Mouse (Mus musculus) olfactory bulb, adult 2 months (tissue): Measurements from ENCODE around the gene Cnnm3. TPM values are rescaled to one million over a fixed set of nuclear protein-coding genes. Genes with fewer than 3 reads are reported as not detected.

Experiments used
- H3K27ac ChIP-seq: fragments of 200-500 bp; 2 replicates; pipeline ENCODE4 v1.5.1; 2012; ENCODE audit warnings: low read depth, low read length; ENCODE audit not compliant: insufficient read depth
- H3K4me1 ChIP-seq: fragments of 200-500 bp; 2 replicates; pipeline ENCODE4 v1.6.1; 2012; ENCODE audit warnings: low read length; ENCODE audit not compliant: control insufficient read depth, insufficient read depth
- H3K4me3 ChIP-seq: fragments of 200-500 bp; 2 replicates; pipeline ENCODE4 v1.5.1; 2012; ENCODE audit warnings: mild to moderate bottlenecking, low read depth, low read length, moderate library complexity; ENCODE audit not compliant: insufficient read depth
- CTCF ChIP-seq: fragments of 200-500 bp; IDR thresholded peaks from 2 replicates; pipeline ENCODE4 v1.5.1; 2012; ENCODE audit warnings: low read depth, mild to moderate bottlenecking, low read length, moderate library complexity; ENCODE audit not compliant: insufficient read depth
- POLR2A ChIP-seq: fragments of 200-500 bp; IDR thresholded peaks from 2 replicates; pipeline ENCODE4 v1.6.1; 2012; ENCODE audit warnings: mild to moderate bottlenecking, low read depth, low read length, moderate library complexity; ENCODE audit not compliant: insufficient read depth
- WGBS: fragments of 180-500 bp; shearing (Covaris S2); methylation state at CpG from one replicate; pipeline ENCODE4 v1.1.7; 2018; 5-methylcytosine and 5-hydroxymethylcytosine counted together
- polyA plus RNA-seq: library from polyadenylated mRNA; stranded (reverse); fragments of >200 nt; gene quantifications from 2 replicates; pipeline ENCODE4 v1.2.4, GENCODE M21; 2012; ENCODE audit warnings: low replicate concordance; ENCODE audit not compliant: missing spikeins, insufficient read depth, insufficient read length

Cnnm3 gene
- polyA plus RNA-seq, 1 experiment = not detected

DNA sequence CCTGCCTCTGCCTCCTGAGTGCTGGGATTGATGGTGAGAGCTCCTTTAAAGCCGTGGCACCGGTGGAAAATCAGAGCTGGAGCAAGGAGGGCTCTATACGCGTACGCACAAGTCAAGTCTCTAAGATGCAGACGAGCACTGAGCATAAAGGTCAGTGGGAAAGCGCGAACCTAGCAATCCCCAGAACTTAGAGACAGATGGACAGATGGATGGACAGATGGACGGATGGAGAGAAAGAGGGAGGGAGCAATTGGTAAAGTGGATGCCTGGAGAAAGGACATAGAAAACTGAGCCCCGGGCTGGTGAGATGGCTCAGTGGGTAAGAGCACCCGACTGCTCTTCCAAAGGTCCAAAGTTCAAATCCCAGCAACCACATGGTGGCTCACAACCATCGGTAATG is 29.1 kb downstream of the Cnnm3 start:
- Histone ChIP-seq H3K4me1 (peaks cover 11% of the 10 kb centered on the region), H3K27ac (no peak overlapping the region), H3K4me3 (no peak overlapping the region)
- TF ChIP-seq CTCF (no peak), POLR2A (no peak)
- 94% methylated on average over 12 of the region's 12 CpGs for WGBS

DNA sequence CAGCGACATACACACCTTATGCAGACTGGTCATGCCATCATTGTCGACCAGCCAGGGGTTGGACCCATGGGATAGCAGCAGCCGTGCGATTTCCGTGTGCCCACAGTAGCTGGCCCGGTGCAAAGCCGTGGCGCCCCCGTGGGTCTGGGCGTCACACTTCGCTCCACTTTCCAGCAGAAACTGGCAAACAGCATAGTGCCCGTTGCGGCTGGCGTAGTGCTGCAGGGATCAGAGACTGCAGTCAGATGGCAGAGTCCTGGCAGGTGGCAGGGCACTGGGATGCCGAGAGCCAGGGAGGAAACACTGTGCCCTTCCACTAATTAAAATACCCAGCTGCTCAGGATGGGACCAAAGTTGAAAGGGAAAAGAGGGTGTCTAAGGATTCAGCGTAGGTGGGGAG is 30.2 kb downstream of the Cnnm3 start:
- Histone ChIP-seq H3K4me3 (no peak overlapping the region), H3K4me1 (peaks cover 7% of the 10 kb centered on the region), H3K27ac (no peak overlapping the region)
- 93% methylated on average over 16 of the region's 16 CpGs for WGBS
- TF ChIP-seq CTCF (no peak), POLR2A (no peak)

DNA sequence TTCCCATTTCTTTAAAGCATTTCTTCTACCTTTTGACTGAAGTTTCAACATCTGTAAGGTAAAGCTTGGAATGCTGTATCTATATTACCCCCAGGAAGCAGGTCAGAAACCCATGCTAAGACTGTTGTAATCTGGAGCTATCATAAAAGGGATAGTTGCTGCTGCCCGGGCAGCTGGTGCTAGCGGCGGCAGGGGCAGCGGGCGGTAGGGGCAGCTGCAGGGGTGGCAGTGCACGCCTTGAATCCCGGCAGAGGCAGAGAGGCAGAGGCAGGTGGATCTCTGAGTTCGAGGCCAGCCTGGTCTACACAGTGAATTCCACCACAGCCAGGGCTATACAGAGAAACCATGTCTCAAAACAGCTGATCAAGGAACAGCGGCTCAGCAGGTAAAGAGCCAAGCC is 31.3 kb downstream of the Cnnm3 start:
- Histone ChIP-seq H3K27ac (no peak overlapping the region), H3K4me3 (no peak overlapping the region), H3K4me1 (peaks cover 8% of the 10 kb centered on the region)
- TF ChIP-seq CTCF = no peak
- TF ChIP-seq POLR2A = no peak
- 96% methylated on average over 9 of the region's 9 CpGs for WGBS

DNA sequence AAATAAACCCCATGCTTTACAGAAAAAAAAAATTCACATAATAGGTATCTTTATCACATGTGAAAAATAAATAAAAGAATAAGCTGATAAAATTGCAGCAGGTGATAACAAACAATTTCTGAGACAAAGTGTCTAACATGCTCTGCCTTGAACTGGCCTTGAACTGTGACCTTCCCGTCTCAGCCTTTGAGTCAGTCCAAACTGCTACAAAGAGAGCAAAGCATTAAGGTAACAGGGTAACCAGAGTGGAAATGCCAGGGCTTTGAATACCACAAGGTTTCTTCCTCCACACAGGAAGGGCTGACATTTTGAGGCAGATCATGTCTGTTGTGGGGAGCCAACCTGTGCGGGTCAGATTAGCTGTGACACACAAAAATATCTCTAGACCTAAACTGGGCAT is 33.7 kb downstream of the Cnnm3 start:
- no peak for TF ChIP-seq POLR2A
- TF ChIP-seq CTCF = no peak
- no peak overlapping the region for H3K27ac ChIP-seq
- no peak overlapping the region for H3K4me3 ChIP-seq
- WGBS = 88% methylated on average over 2 of the region's 2 CpGs
- peaks cover 8% of the 10 kb centered on the region for H3K4me1 ChIP-seq

DNA sequence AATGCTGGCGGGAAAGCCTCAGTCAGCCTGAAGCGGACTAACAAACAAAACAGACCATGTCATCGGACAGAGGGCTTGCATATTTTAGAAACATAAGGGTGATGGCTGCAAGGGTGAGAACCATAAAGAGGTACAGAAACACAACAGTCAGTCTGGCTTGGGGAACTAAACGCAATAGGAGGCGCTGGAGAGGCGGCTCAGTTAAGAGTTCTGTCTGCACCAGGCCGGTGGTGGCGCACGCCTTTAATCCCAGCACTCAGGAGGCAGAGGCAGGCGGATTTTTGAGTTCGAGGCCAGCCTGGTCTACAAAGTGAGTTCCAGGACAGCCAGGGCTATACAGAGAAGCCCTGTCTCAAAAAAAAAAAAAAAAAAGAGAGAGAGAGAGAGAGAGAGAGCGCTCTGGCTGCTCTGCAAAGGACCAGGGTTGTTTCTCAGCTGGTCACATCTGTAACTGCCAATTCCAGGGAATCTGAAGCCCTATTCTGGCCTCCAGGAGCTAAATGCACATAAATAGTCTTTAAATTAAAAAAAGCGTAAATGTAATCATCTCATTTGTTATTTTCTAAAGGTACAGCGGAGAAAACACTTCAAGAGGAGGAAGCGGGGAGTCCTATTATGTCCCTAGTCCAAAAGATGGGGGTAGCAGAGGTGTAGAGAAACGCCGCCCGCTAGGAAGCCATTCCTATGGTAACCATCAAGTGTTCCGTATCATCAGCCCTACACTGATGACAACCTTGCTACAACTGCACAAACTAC is 34.4 kb downstream of the Cnnm3 start:
- Histone ChIP-seq H3K27ac (no peak overlapping the region), H3K4me1 (peaks cover 8% of the 10 kb centered on the region), H3K4me3 (peak overlapping the region; percentile 83)
- 77% methylated on average over 19 of the region's 19 CpGs for WGBS
- TF ChIP-seq CTCF = no peak
- TF ChIP-seq POLR2A = no peak

DNA sequence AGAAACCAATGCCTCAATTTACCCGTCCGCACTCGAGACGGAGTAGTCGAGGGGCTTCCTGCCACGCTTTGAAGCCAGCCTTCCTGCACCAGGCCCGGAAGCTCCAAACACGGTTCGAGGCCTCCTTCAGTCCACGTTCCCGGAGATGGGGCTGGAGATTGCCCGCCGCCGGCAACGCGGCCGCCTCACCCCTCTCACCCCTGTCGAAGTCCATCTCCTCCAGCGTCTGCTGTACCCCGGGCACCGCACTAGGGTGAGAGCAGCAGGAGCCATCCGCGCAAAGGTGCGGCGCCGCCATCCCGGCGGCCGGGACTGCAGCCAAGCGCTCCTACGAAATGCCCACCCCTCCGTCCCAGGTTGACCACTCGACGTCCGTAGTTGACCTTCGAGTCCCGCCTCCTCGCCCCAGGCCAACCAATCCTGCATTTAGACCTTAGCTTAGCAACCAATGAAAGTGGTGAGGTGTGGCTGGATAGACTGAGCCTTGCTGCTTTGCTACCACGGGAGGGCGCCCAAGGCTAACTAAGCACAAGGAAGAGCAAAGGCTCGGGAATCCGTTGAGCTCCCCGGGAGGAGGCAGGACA is 35.3 kb downstream of the Cnnm3 start, which contains the start of gene Ankrd39:
Gene Ankrd39 (minus strand): TSS at position 558 of the 584 bp plus-strand sequence.
- WGBS = under 1% methylated on average over 43 of the region's 43 CpGs
- Histone ChIP-seq H3K27ac (0 out of 2 replicates have a peak within 1 kb of the TSS, but pooled peaks have one; percentile 47), H3K4me1 (peaks cover 8% of the 10 kb centered on the region), H3K4me3 (peak within 1 kb of the TSS; percentile 83)
- TF ChIP-seq CTCF (peak; percentile 79), POLR2A (no peak; the same call in 1 of the 2 replicates)

DNA sequence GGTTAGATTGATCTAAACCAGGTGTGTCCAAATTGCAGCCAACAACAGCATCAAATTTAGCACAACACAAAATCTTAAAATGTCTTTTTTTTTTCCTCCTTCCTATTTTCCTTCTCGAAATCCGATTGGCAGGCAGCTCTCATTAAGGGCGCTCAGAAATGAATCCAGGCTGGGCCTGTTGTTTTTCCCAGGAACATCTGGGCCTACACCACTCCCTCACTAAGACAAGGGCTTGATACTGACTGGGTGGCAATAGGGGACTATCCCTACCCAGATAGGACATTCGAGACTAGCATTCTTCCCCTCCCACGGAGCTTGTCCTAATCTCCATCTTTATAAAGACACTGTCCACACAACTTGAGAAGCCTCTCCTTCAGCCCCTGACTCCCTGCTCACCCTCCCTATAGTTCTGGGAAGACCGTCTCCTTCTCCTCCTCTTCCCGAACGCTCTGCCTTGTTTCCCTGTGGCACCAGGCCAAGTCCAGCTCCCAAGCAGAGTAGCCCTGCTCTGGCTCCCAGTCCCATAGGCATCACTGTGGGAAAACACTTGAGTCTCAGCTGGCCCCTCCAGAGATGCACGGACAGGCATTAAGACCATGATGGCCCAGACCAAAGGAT is 36.4 kb downstream of the Cnnm3 start:
- WGBS = 53% methylated on average over 9 of the region's 9 CpGs

DNA sequence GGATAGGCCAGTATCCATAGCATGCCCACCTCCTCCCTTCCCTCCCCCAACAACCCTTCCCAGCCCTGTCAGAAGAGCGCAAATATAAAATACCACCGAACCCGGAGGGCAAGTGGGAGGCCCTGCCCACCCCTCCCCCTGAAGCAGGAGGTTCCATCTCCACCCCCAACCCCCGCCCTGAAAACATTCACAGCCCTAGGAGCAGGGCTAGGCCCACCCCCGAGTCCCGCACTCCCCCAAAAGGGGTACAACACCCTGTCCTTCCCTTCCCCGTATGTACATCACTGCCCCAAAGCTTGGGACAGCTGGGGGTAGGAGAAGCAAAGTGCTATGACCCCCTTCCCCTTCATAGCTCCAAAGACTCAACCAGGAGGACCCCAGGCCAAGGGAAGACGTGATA is 37.1 kb downstream of the Cnnm3 start:
- Histone ChIP-seq H3K27ac (no peak overlapping the region), H3K4me1 (peaks cover 8% of the 10 kb centered on the region), H3K4me3 (no peak overlapping the region)
- no peak for TF ChIP-seq CTCF
- no peak for TF ChIP-seq POLR2A
- 69% methylated on average over 8 of the region's 8 CpGs for WGBS

More for the DNA sequence above, 36.4 kb downstream of the Cnnm3 start:
- no peak overlapping the region for H3K27ac ChIP-seq
- H3K4me3 ChIP-seq = no peak overlapping the region
- TF ChIP-seq POLR2A (no peak), CTCF (no peak)
- H3K4me1 ChIP-seq = peaks cover 8% of the 10 kb centered on the region

DNA sequence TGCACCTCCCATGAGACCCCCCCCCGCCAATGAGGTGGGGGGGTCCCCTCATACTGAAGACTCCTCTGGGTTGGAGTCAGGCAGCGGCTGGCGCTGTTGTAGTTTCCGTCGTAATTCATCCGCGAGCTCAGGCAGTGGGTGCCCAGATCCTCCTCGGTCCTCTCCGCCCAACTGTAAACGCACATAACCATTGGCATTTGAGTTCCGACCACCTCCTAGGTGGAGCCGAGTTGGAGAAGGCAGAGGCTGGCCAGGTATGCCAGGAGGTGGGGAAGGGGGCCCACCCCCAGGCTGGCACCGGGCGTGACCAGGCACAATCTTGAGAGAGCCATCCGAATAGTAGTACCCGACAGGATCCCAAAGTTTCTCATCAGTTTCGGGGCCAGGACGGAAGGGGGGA is 37.8 kb downstream of the Cnnm3 start:
- H3K4me3 ChIP-seq = no peak overlapping the region
- H3K4me1 ChIP-seq = peaks cover 9% of the 10 kb centered on the region
- 82% methylated on average over 18 of the region's 18 CpGs for WGBS

More for the DNA sequence above, 37.8 kb downstream of the Cnnm3 start:
- no peak overlapping the region for H3K27ac ChIP-seq
- TF ChIP-seq POLR2A = no peak
- TF ChIP-seq CTCF = no peak
